Mouse (Mus musculus) 3T3-L1 (cell line): ENCODE measurements around the gene Jazf1.

Source experiments
- DNase-seq: peaks from one replicate; pipeline ENCODE4 v3.0.0-alpha.2; 2015; ENCODE audit warnings: low read depth, low spot score

Jazf1 gene

GRCm38 (mm10) chr6:52797252-52797800, 271.1 kb downstream of the Jazf1 start:
- no peak for DNase-seq

GRCm38 (mm10) chr6:52796691-52797090, 271.7 kb downstream of the Jazf1 start:
- peak; percentile 43 for DNase-seq

DNA sequence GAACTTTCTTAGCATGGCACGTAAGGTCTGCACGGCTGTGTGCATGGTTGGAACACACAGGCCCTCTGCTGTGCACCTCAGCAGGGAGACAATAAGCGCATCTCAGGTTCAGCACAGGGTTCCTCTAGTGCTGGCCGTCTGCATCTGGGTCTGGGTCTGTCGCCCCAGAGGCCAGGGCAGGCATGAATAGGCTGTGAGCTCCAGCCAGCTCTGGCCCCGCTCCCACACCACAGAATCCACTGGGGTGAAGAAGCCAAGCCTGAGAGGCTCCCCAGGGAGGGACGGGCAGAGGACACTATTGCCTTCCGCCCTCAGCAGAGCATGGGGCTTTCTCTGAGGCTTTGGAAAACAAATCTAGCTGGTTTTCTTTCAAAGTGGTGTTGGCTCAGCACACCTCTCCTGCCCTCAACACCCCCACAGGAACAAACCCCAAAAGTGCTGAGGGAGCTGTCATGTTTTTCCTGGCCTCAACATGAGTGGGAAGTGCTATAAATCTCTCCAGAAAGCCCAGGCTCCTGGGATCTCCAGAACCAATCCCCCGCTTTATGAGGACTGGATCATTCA, 272.3 kb downstream of the Jazf1 start:
- peak; percentile 36 for DNase-seq

DNA sequence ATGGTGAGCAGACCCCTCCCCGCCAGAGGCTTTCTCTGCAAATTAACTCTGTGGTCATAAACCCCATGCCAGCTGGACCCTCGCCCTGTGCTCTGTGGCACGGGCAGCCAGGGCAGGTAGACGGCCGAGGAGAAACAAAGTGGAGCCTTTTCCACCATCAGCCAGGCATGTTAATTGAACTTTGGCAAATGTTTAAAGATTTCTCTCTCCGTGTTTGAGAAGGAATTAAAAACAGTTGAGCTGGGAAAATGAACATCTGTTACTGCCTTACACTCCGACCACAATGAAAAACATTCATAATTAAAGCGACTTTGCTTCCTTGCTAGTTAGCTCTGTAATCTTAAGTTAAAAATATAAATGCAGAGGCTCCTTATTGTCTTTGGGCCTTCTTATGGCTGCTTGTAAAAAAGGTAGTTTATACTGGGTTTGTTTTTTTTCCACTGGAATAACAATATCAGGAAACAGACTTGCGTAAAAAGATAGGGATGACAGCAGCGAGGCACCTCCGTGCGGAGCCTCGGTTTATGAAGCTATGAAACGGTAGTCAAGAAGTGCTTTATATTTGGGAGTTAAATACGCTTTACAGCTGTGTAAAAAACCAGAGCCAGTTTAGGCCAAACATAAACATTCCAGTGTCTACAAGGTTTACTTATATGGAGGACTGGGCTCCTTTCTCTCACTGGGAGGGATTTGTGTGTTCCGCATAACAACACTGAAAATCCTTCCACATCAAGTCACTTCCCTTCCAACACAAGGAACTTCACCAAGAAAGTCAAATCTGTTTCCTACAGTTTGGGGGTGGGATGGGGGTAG, 273.2 kb downstream of the Jazf1 start:
- DNase-seq = no peak

GRCm38 (mm10) chr6:52792455-52792854, 276.0 kb downstream of the Jazf1 start:
- DNase-seq = no peak

DNA sequence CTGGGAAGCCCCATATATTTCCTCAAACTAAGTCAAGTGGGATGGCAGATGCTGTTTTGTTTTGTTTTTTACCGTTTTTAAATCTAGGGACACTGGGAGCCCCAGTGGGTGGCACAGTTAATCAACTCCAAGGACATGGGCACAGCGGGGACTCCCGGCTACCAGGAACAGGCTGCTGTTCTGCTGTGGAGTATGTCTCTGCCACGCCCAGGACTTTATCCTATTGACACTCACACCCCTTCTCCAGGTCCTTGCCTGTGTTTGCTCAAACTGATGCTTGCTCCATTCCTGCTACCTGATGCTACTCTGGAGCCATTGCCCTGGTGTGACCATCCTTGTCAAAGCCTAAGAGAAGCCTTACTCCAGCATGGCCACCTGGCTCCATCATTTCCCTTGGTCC, 277.6 kb downstream of the Jazf1 start:
- DNase-seq = no peak

DNA sequence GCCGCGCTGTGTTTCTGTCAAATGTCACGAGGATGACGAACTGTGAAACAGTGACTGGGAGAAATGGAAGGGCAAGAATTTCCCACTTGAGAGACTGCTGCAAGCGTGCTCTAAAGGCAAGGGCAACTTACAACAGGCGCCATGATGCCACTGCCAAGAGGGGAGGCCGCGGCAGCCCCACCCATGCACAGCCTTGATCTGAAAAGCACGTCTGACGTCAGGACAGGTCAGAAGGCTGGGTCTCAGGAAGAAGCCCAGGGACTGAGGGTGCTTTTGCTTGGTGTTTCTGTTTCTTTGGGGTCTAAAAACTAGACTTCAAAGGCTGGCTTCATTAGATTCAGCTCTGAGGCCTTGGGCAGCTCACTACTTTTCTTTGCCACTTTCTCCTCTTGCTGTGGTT, 278.1 kb downstream of the Jazf1 start:
- no peak for DNase-seq

- DNase-seq = no peak
Measured at GRCm38 (mm10) chr6:52779546-52779945, 288.9 kb downstream of the Jazf1 start.

- no peak for DNase-seq
Measured at GRCm38 (mm10) chr6:52778523-52778922, 289.9 kb downstream of the Jazf1 start.

DNA sequence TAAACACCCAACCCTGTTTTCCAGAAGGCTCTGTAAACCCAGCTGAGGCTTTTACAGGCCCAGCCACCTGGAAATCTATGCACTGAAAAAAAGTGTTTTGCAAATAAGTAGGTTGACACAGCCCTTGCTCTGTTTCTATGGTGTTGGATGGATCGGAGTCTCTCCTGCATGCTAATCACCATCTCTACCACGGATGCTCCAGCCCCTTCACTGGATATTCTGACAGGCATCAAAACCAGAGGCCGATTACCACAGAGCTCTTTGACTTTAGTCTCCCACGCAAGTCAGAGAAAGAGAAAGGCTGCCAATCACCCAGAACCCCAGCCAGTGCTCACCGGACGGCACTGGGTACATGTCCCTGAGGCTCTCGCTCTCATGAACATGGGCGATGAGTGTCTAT, 291.4 kb downstream of the Jazf1 start:
- no peak for DNase-seq

- DNase-seq = no peak
Measured at GRCm38 (mm10) chr6:52775956-52776355, 292.5 kb downstream of the Jazf1 start.

GRCm38 (mm10) chr6:52775350-52775749, 293.1 kb downstream of the Jazf1 start:
- DNase-seq = peak; percentile 13

- DNase-seq = peak; percentile 5
Measured at GRCm38 (mm10) chr6:52773132-52773531, 295.3 kb downstream of the Jazf1 start.

- no peak for DNase-seq
Measured at GRCm38 (mm10) chr6:52770789-52771188, 297.6 kb downstream of the Jazf1 start.

DNA sequence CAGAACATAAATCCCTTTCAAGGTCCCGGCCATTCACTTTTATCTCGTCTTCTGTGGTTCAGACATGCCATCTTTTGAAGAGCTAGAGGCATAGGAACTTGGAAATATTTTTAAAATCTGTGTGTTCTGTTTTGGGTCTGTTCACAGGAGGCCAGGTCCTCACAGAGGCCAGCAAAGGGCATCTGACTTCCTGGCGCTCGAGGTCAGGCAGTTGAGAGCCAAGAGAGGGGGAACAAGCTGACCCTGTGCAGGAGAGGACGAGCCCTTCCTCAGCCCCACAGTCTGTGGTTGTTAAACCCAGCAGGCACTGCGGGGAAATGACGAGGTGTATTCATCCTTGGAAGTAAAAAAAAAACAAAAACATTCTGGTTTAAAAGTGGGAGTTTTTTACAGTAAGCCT, 303.2 kb downstream of the Jazf1 start:
- no peak for DNase-seq

DNA sequence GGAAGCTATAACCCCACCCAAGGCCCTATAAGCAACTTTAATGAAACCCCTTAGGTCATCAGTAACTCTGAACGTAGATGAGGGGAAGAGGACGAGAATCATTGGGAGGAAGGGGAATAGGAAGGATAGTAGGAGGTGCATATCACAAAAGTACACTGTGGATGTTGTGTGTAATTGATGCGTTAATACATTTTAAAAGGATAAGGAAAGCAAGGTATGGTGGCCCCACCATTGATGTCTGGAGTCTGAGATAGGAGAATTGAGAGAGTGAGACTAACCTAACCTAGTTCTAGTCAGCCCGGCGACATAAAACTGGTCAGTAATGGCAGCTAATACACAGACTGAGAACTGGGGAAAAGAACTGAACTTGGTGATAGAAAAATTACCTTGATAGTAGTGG, 315.6 kb downstream of the Jazf1 start:
- DNase-seq = no peak

GRCm38 (mm10) chr6:52734630-52735029, 333.8 kb downstream of the Jazf1 start:
- no peak for DNase-seq

- DNase-seq = no peak
Measured at GRCm38 (mm10) chr6:52730338-52730737, 338.1 kb downstream of the Jazf1 start.

DNA sequence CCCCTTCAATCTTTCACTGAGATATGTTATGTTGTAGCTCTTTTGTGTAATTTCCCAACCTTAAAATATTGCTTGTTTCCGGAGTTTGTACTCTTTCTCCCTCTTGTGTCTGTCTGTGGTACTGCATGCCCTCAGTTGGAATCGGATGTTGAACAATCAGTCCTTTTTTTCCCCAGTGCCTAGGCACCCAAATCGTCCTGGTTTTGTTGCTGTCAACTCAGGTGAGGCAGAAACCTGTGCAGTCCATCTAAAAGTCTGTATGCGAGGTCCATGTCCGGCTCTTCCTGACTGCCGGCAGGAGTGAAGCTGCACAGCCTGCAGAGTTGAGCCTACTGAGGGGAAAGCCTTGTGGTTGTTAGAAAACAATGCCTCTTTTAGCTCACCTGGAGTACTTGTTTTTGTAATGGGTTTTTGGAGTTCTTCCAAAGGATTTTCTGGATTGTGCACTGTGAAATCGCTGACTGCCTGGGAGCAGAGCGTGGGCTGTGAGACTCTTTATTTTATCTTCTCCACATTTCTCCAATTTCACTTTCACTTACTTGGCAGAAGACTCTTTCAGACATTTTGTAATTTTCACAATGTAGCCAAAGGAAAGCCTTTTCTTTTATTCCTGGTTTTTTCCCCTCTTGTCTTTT, 343.5 kb downstream of the Jazf1 start:
- DNase-seq = peak; percentile 84
